Mouse (Mus musculus) heart, adult 2 months (tissue): ENCODE measurements at regions not wholly inside any gene's neighbourhood (a gene's known extent, or its start where the extent isn't known, plus 50 kb on each side); places are given as distances from the start of the nearest gene placed in this dataset.
A peak's percentile ranks its signal among the peaks of the same experiment; 100 is the strongest.
"Not testable (repeated sequence)": the region's sequence is repeated elsewhere in the genome, so short reads cannot be mapped to it uniquely, and the experiment has no call there.

Source experiments
- DNase-seq, 2 experiments: peaks; one replicate each; pipeline ENCODE4 v3.0.0; 2021
- H3K27ac ChIP-seq: fragments of 200-600 bp; 2 replicates; pipeline ENCODE4 v1.8.1; 2022
- H3K27me3 ChIP-seq: fragments of 200-500 bp; 2 replicates; pipeline ENCODE4 v1.6.1; 2012; ENCODE audit warnings: mild to moderate bottlenecking, low read length, inconsistent platforms, mixed read lengths; ENCODE audit not compliant: control insufficient read depth, insufficient read depth
- H3K36me3 ChIP-seq: fragments of 200-500 bp; 2 replicates; pipeline ENCODE4 v1.6.1; 2012; ENCODE audit warnings: low read length, inconsistent platforms; ENCODE audit not compliant: control insufficient read depth, insufficient read depth
- H3K4me1 ChIP-seq: fragments of 200-500 bp; 2 replicates; pipeline ENCODE4 v1.6.1; 2011; ENCODE audit warnings: low read length; ENCODE audit not compliant: control insufficient read depth, insufficient read depth
- H3K4me3 ChIP-seq: fragments of 200-600 bp; 2 replicates; pipeline ENCODE4 v1.8.1; 2022
- H3K79me2 ChIP-seq: fragments of 200-500 bp; replicated peaks from 2 replicates; pipeline ENCODE4 v1.6.1; 2012; ENCODE audit warnings: mild to moderate bottlenecking, inconsistent platforms, low read length, moderate library complexity, mixed read lengths; ENCODE audit not compliant: control insufficient read depth, insufficient read depth
- H3K9ac ChIP-seq: fragments of 200-500 bp; 2 replicates; pipeline ENCODE4 v1.6.1; 2012; ENCODE audit warnings: low read depth, mild to moderate bottlenecking, control low read depth, inconsistent platforms, low read length, mixed read lengths
- CTCF ChIP-seq: fragments of 200-600 bp; IDR thresholded peaks from 2 replicates; pipeline ENCODE4 v1.8.1; 2022; ENCODE audit warnings: antibody characterized with exemption, mild to moderate bottlenecking, moderate library complexity
- EP300 ChIP-seq: fragments of 200-500 bp; IDR thresholded peaks from 2 replicates; pipeline ENCODE4 v1.6.1; 2011; ENCODE audit warnings: low read depth, low read length, control low read depth; ENCODE audit not compliant: insufficient read depth
- POLR2A ChIP-seq: fragments of 200-500 bp; IDR thresholded peaks from 2 replicates; pipeline ENCODE4 v1.6.1; 2011; ENCODE audit warnings: mild to moderate bottlenecking, low read depth, low read length, control low read depth; ENCODE audit not compliant: insufficient read depth
- WGBS: fragments of 180-500 bp; shearing (Covaris S2); methylation state at CpG from one replicate; pipeline ENCODE4 v1.1.7; 2018; 5-methylcytosine and 5-hydroxymethylcytosine counted together
- intact Hi-C: fragments of 180-260 bp; cut with DNase I; formaldehyde crosslinking; loops from one replicate; pipeline ENCODE4 v1.15.1; 2025

- H3K27ac ChIP-seq: no peak overlapping the region
- no peak for DNase-seq
- intact Hi-C loops: no loop called here
- H3K27me3 ChIP-seq: no peaks in the 10 kb centered on the region
- no peaks in the 10 kb centered on the region for H3K79me2 ChIP-seq
- WGBS: 46% methylated on average over 4 of the region's 4 CpGs
- H3K4me1 ChIP-seq: no peaks in the 10 kb centered on the region
- no peaks in the 10 kb centered on the region for H3K36me3 ChIP-seq
- no peak overlapping the region for H3K4me3 ChIP-seq
- H3K9ac ChIP-seq: no peak overlapping the region
- TF ChIP-seq POLR2A: no peak
- no peak for TF ChIP-seq CTCF
- TF ChIP-seq EP300: no peak
These were observed 75.1 kb upstream of the Fam78b start for GRCm38 (mm10) chr1:166926078-166926477.

DNA sequence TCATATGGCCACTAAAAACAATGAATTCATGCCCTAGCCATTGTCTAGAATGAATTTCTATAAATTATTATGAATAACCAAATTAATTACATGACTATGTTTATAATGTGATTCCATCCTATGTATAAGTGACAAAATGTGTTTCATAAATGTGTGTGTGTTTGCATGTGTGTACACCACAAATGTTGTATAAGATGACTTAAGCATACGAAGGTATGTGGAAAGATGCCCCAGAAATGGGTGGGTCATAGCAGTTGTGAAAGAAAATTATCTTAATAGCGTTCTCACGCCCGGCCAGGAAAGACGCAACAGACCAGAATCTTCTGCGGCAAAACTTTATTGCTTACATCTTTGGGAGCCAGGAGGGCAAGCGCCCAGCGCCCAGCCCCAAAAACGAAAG lies 61.5 kb upstream of the Fam78b start:
- H3K4me1 ChIP-seq, H3K9ac ChIP-seq, DNase-seq, H3K36me3 ChIP-seq, intact Hi-C loops, H3K27ac ChIP-seq, H3K27me3 ChIP-seq, H3K4me3 ChIP-seq, H3K79me2 ChIP-seq: not testable (repeated sequence)
- 64% methylated on average over 9 of the region's 9 CpGs for WGBS

DNA sequence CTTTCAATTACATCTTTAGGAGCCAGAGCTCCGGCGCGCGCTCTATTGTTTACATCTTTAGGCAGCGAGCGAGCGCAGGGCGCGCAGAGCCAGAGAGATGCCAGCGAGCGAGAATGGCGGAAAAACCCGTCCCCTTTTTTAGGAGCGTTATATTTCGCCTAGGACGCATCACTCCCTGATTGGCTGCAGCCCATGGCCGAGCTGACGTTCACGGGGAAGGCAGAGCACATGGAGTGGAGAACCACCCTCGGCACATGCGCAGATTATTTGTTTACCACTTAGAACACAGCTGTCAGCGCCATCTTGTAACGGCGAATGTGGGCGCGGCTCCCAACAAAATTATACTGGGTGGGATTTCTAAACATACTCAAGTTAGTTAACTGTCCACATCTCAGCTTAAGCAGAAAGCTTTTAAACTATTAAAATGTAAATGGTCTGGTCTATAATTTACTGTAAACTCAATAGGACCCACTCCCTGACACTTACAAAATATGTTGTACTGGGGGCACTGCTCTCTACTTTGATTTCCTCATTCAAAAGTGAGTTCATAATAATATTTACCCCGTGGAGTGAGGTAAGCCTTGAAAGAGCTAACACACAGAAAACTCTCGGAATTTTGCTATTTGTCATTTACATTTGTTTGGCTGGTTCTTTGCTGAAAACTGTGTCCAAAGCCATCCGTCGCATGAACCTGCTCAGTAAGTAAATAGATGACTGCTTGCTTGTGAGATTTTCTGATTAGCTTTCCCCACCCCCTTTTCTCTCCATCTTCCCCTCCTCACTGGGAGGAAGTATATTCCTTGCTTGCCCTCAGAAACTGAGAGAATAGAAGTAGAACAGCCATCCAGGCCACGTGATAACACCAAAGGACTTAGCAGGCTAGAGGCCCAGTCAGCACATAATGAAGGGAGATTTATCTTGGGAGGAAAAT lies 60.8 kb upstream of the Fam78b start:
- H3K36me3 ChIP-seq, H3K27me3 ChIP-seq, H3K9ac ChIP-seq, intact Hi-C loops, H3K4me3 ChIP-seq, DNase-seq, H3K27ac ChIP-seq, H3K4me1 ChIP-seq, H3K79me2 ChIP-seq: not testable (repeated sequence)
- TF ChIP-seq POLR2A: 0 out of 2 replicates have a peak, but pooled peaks have one; percentile 40
- 56% methylated on average over 31 of the region's 31 CpGs for WGBS

GRCm38 (mm10) chr1:166942201-166942600 lies 59.0 kb upstream of the Fam78b start:
- DNase-seq: peak in 1 of 2 experiments; percentile 4
- Histone ChIP-seq H3K4me1 (no peaks in the 10 kb centered on the region), H3K36me3 (no peaks in the 10 kb centered on the region), H3K79me2 (no peaks in the 10 kb centered on the region), H3K27me3 (no peaks in the 10 kb centered on the region), H3K4me3 (no peak overlapping the region), H3K9ac (no peak overlapping the region), H3K27ac (no peak overlapping the region)
- intact Hi-C loops: no loop called here
- TF ChIP-seq CTCF: no peak
- TF ChIP-seq EP300: no peak
- no peak for TF ChIP-seq POLR2A
- WGBS: 64% methylated on average over 1 of the region's 1 CpGs

DNA sequence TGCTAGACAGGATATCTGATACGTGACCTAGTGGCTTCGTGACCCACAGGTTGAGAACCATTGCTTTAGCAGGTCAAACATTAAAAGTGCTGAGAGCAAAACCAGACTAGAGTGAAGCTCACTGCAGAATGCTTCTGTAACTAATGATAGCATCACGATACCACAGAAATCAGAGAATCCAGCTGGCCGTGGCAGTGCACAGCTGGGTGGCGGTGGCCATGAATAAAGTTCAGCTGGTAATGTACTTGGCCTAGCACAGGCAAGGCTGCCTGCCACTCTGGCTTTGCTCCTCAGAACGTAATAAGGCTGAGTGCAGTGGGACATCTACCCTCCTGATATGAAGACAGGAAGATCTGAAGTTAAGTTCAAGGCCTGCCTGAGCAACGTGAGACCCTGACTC lies 56.7 kb upstream of the Fam78b start:
- 67% methylated on average over 7 of the region's 7 CpGs for WGBS
- Histone ChIP-seq H3K4me3 (no peak overlapping the region), H3K79me2 (no peaks in the 10 kb centered on the region), H3K36me3 (no peaks in the 10 kb centered on the region), H3K27me3 (no peaks in the 10 kb centered on the region), H3K27ac (no peak overlapping the region), H3K9ac (no peak overlapping the region), H3K4me1 (no peaks in the 10 kb centered on the region)
- no peak for DNase-seq
- TF ChIP-seq POLR2A (no peak), EP300 (no peak), CTCF (no peak)
- intact Hi-C loops: no loop called here

DNA sequence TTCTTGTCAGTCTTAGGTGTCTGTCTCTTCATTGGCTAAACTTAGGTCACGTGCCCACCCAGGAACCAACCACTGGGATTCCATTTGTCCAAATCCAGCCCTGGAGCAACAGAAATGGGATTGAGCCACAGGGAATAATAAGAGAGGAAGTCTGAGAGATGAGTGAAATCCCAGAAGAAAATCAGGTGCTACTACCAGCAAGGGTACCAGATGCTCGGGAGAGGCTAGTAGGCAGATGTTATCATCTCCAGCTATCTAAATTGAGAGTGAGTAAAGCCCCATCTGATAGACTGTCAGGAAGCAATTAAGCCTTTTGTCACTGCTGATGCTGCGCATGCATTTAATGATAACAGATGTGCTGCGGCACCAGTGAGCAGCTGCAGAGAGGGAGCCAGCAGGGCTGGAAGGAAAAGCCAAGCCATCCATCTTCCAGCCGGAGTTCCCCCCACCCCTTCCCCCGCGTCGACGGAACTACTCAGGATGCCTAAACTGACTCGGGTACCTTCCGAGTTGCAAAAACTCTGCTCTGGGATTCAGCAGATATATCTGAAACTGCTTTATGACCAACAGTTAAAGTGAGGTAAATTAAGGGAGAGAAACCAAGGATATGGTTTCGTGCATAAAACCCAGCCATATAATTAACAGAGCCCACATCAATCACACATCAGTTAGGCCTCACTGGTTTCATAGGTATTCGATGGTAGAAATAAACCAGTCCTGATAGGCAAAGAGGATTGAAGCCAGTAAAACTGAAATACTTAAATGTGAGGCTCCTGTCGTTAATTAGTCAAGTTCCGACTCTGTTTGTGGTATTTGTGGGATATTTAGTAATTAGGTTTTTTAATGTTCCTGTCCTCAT lies 53.1 kb upstream of the Fam78b start:
- intact Hi-C loops: no loop called here
- H3K27ac ChIP-seq: no peak overlapping the region
- TF ChIP-seq CTCF: no peak
- TF ChIP-seq EP300: no peak
- no peak for TF ChIP-seq POLR2A

More for the DNA sequence above, 53.1 kb upstream of the Fam78b start:
- Histone ChIP-seq H3K9ac (no peak overlapping the region), H3K4me1 (no peaks in the 10 kb centered on the region), H3K4me3 (no peak overlapping the region), H3K79me2 (no peaks in the 10 kb centered on the region), H3K36me3 (no peaks in the 10 kb centered on the region), H3K27me3 (no peaks in the 10 kb centered on the region)
- no peak for DNase-seq
- WGBS: 44% methylated on average over 15 of the region's 15 CpGs
